Mouse (Mus musculus) liver, embryonic 15.5 days (tissue): ENCODE data around the gene Tas1r2. TPM values are rescaled to one million over a fixed set of nuclear protein-coding genes. Genes with fewer than 3 reads are reported as not detected.

ENCODE experiments used
- ATAC-seq: fragments of 200-750 bp; cut with Nextera tagmentation; 2 replicates; pipeline ENCODE4 v1.8.0; 2017; ENCODE audit warnings: moderate number of reproducible peaks, mild to moderate bottlenecking, moderate library complexity; ENCODE audit not compliant: insufficient read depth
- H3K27ac ChIP-seq: fragments of 300-500 bp; sonication (generic); replicated peaks from 2 replicates; pipeline ENCODE4 v1.5.1; 2015; ENCODE audit warnings: mild to moderate bottlenecking, inconsistent platforms
- H3K27me3 ChIP-seq: fragments of 300-500 bp; sonication (generic); 2 replicates; pipeline ENCODE4 v1.6.1; 2015; ENCODE audit warnings: mild to moderate bottlenecking, inconsistent platforms
- H3K36me3 ChIP-seq: fragments of 300-500 bp; sonication (generic); replicated peaks from 2 replicates; pipeline ENCODE4 v1.6.1; 2015; ENCODE audit warnings: moderate library complexity, mild to moderate bottlenecking, inconsistent platforms
- H3K4me1 ChIP-seq: fragments of 300-500 bp; sonication (generic); replicated peaks from 2 replicates; pipeline ENCODE4 v1.6.1; 2015; ENCODE audit warnings: inconsistent platforms
- H3K4me2 ChIP-seq: fragments of 300-500 bp; sonication (generic); 2 replicates; pipeline ENCODE4 v1.6.1; 2015; ENCODE audit warnings: moderate library complexity, mild to moderate bottlenecking, inconsistent platforms
- H3K4me3 ChIP-seq: fragments of 300-500 bp; sonication (generic); replicated peaks from 2 replicates; pipeline ENCODE4 v1.5.1; 2015; ENCODE audit warnings: mild to moderate bottlenecking, inconsistent platforms
- H3K9ac ChIP-seq: fragments of 300-500 bp; sonication (generic); 2 replicates; pipeline ENCODE4 v1.6.1; 2015; ENCODE audit warnings: moderate library complexity, mild to moderate bottlenecking, inconsistent platforms
- H3K9me3 ChIP-seq: fragments of 300-500 bp; sonication (generic); replicated peaks from 2 replicates; pipeline ENCODE4 v1.6.1; 2016; ENCODE audit warnings: inconsistent platforms
- WGBS: fragments of 180-500 bp; shearing (Covaris S2); methylation state at CpG from one replicate; pipeline ENCODE4 v1.1.7; 2015; ENCODE audit warnings: mixed read lengths; ENCODE audit not compliant: insufficient replicate concordance; 5-methylcytosine and 5-hydroxymethylcytosine counted together
- microRNA-seq: library from miRNA; unstranded; fragments of <30 nt; microRNA quantifications from one replicate; pipeline ENCODE4, GENCODE M21; 2016
- polyA plus RNA-seq: library from polyadenylated mRNA; unstranded; fragments of >200 nt; fragmentation: Nextera tagmentation; extraction: Ambion mirVana; gene quantifications from 2 replicates; pipeline ENCODE4 v1.2.1, GENCODE M21; 2015

The Tas1r2 gene
- polyA plus RNA-seq, 1 experiment from 2014 or later, result not detected

DNA sequence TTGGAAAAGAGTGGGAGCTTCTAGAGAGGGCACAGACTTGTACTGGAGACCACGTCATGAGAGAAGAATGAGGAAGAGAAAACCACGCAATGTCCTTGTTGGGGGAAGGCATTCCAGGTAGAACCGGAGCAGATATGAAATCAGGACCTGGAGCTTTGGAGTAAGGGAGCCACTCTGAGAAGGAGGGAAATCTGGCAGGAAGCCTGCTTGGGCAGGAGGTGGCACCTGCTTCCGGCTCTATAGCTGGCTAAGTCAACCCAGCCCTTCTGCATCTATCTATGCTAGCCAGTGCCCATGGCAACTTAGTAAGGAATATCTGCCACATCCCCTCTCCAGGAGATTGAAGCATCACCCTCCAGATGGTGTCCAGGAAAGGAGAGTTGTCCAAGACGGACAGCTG, 52.6 kb downstream of the Tas1r2 start:
- H3K9ac ChIP-seq, result no peak overlapping the region
- no peak overlapping the region for H3K4me3 ChIP-seq
- no peaks in the 10 kb centered on the region for H3K4me1 ChIP-seq
- H3K4me2 ChIP-seq, result no peak overlapping the region
- no peak overlapping the region for H3K27ac ChIP-seq
- no peaks in the 10 kb centered on the region for H3K36me3 ChIP-seq
- no peaks in the 10 kb centered on the region for H3K9me3 ChIP-seq
- WGBS, result 56% methylated on average over 5 of the region's 5 CpGs
- no peaks in the 10 kb centered on the region for H3K27me3 ChIP-seq
- no peak for ATAC-seq

GRCm38 (mm10) chr4:139710467-139711334, 57.4 kb downstream of the Tas1r2 start:
- 42% methylated on average over 25 of the region's 25 CpGs for WGBS
- ATAC-seq, result no peak

DNA sequence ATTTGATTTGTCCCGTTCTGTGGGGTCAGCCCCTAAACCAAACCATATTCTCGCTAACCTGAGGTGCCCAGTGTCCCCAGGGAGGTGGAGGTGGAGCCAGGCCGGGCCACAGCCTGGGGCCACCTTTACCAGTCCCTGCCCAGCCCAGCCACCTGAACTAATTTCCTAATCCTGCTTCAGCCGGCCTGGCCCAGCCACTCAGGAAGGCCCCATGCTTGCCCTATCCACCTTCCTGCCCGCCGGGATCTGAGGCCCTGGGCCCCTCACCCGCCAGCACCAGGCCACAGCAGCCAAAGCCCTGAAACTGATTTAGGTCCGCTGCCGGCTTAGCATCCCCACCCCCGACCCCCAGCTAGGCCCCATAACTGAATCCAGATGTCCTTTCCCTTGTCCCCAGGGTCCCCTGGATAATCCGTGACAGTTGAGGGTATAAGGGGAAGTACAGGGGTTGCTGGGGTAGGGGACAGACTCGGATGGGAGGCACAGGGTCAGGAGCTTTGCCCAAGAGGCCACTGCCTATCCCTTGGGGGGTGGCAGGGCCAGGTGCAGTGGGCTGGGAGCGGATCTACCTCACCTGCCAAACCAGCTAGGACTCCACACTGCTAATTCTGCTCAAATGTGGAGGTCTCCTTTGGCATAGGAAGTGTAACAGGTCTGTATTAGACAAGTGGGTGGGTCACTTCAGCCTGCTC, 62.0 kb downstream of the Tas1r2 start:
- Histone ChIP-seq H3K4me1 (no peaks in the 10 kb centered on the region), H3K4me2 (no peak overlapping the region), H3K27ac (no peak overlapping the region), H3K9me3 (no peaks in the 10 kb centered on the region), H3K36me3 (no peaks in the 10 kb centered on the region), H3K4me3 (no peak overlapping the region), H3K27me3 (no peaks in the 10 kb centered on the region), H3K9ac (no peak overlapping the region)
- WGBS, result 40% methylated on average over 13 of the region's 13 CpGs
- ATAC-seq, result no peak

More at GRCm38 (mm10) chr4:139710467-139711334, 57.4 kb downstream of the Tas1r2 start:
- H3K4me2 ChIP-seq, result no peak overlapping the region
- no peak overlapping the region for H3K9ac ChIP-seq
- no peaks in the 10 kb centered on the region for H3K27me3 ChIP-seq
- H3K9me3 ChIP-seq, result no peaks in the 10 kb centered on the region
- no peaks in the 10 kb centered on the region for H3K36me3 ChIP-seq
- no peak overlapping the region for H3K4me3 ChIP-seq
- no peaks in the 10 kb centered on the region for H3K4me1 ChIP-seq
- no peak overlapping the region for H3K27ac ChIP-seq

DNA sequence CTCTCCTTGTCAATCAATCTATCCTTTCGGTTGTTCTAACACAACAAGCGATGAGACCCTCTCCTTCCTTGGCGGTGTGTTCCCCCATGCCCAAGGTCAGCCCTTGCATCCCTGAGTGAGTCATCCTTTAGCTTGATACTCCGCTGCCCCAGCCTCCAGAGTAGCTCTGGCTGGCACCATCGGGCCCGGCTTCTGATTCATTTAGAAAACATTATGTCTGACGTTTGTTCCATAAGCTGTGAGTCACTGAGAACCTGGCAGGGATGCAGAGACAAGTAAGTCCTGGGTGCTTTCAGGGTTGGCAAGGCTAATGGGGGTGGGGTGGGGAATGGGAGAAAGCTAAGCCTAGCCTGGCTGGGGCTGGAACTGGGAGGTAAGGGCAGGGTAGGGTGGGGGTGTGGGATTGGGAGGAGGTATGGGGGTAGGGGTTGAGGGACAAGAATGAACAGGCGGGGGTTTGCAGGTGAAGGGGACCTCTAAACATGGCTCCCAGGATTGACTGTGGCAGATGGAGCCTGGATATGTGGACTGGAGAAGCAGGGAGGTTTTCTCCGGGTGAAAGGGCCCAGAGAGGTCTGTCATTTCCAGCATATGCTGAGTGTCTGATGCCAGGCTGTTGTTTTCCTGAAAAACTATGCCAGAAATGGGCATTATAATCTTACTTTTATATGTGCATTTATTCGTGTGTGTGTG, 63.3 kb downstream of the Tas1r2 start:
- H3K27me3 ChIP-seq, result no peaks in the 10 kb centered on the region
- 64% methylated on average over 10 of the region's 10 CpGs for WGBS
- ATAC-seq, result no peak

GRCm38 (mm10) chr4:139718978-139719377, 65.6 kb downstream of the Tas1r2 start:
- H3K4me1 ChIP-seq, result no peaks in the 10 kb centered on the region

More for the DNA sequence above, 63.3 kb downstream of the Tas1r2 start:
- no peak overlapping the region for H3K4me2 ChIP-seq
- no peak overlapping the region for H3K9ac ChIP-seq
- H3K27ac ChIP-seq, result no peak overlapping the region
- no peaks in the 10 kb centered on the region for H3K36me3 ChIP-seq
- no peak overlapping the region for H3K4me3 ChIP-seq
- H3K4me1 ChIP-seq, result no peaks in the 10 kb centered on the region
- no peaks in the 10 kb centered on the region for H3K9me3 ChIP-seq

More at GRCm38 (mm10) chr4:139718978-139719377, 65.6 kb downstream of the Tas1r2 start:
- 0 out of 2 replicates have a peak, but pooled peaks cover 3% of the 10 kb centered on the region for H3K9me3 ChIP-seq
- no peak overlapping the region for H3K9ac ChIP-seq
- H3K4me3 ChIP-seq, result no peak overlapping the region
- ATAC-seq, result no peak
- no peaks in the 10 kb centered on the region for H3K36me3 ChIP-seq
- H3K4me2 ChIP-seq, result no peak overlapping the region
- WGBS, result 35% methylated on average over 5 of the region's 5 CpGs
- no peaks in the 10 kb centered on the region for H3K27me3 ChIP-seq
- no peak overlapping the region for H3K27ac ChIP-seq

Small RNA genes within 50 kb of the gene (microRNA-seq; reads per million reads assigned to microRNA genes)
- gene Mir7020, result 1.5 reads per million

Other genes starting within 250 kb of the Tas1r2 start
- 0.69 and 1.1 TPM in 2 replicates for gene Iffo2, start 123.0 kb upstream of the Tas1r2 start, polyA plus RNA-seq
- not detected in 2 replicates for gene Gm21969, start 50.4 kb upstream of the Tas1r2 start, polyA plus RNA-seq
- gene Aldh4a1, start 30.7 kb upstream of the Tas1r2 start, polyA plus RNA-seq, result 85.0 and 99.8 TPM in 2 replicates
- 0.03 and 0.05 TPM in 2 replicates for gene Pax7, start 180.0 kb downstream of the Tas1r2 start, polyA plus RNA-seq